Mouse (Mus musculus) stomach, postnatal 0 days (tissue): ENCODE data around the gene Gm49342.

ENCODE experiments used
- CTCF ChIP-seq: IDR thresholded peaks from 2 replicates; pipeline ENCODE4 v1.5.1; 2016; ENCODE audit warnings: antibody characterized with exemption, low read depth, mild to moderate bottlenecking, moderate library complexity
- EP300 ChIP-seq: optimal IDR thresholded peaks from 2 replicates; pipeline ENCODE3; 2016; ENCODE audit warnings: antibody characterized with exemption

GRCm38 (mm10) chr14:50895407-50895806 lies 48.9 kb upstream of the Gm49342 start:
- TF ChIP-seq CTCF, result no peak
- TF ChIP-seq EP300, result no peak
